Mouse (Mus musculus) kidney, embryonic 16.5 days (tissue): Measurements from ENCODE around the gene Phf21a. TPM values are rescaled to one million over a fixed set of nuclear protein-coding genes. Genes with fewer than 3 reads are reported as not detected.
"Not testable (repeated sequence)": the region's sequence is repeated elsewhere in the genome, so short reads cannot be mapped to it uniquely, and the experiment has no call there.

Experiments used
- ATAC-seq: fragments of 200-750 bp; cut with Nextera tagmentation; 2 replicates; pipeline ENCODE4 v1.8.0; 2017; ENCODE audit warnings: moderate TSS enrichment; ENCODE audit not compliant: low FRiP score, low TSS enrichment
- H3K27ac ChIP-seq: fragments of 300-500 bp; sonication (generic); 2 replicates; pipeline ENCODE4 v1.5.1; 2014; ENCODE audit warnings: low read length
- H3K27me3 ChIP-seq: fragments of 300-500 bp; sonication (generic); 2 replicates; pipeline ENCODE4 v1.6.1; 2014; ENCODE audit warnings: low read length, control low read depth, mixed read lengths; ENCODE audit not compliant: insufficient read depth
- H3K36me3 ChIP-seq: fragments of 300-500 bp; sonication (generic); 2 replicates; pipeline ENCODE4 v1.6.1; 2014; ENCODE audit warnings: low read length, control low read depth, mixed read lengths; ENCODE audit not compliant: insufficient read depth
- H3K4me1 ChIP-seq: fragments of 300-500 bp; sonication (generic); 2 replicates; pipeline ENCODE4 v1.6.1; 2014; ENCODE audit warnings: low read length, control low read depth, mixed read lengths; ENCODE audit not compliant: insufficient read depth
- H3K4me2 ChIP-seq: fragments of 300-500 bp; sonication (generic); replicated peaks from 2 replicates; pipeline ENCODE4 v1.6.1; 2014; ENCODE audit warnings: low read depth, low read length
- H3K4me3 ChIP-seq: fragments of 300-500 bp; sonication (generic); 2 replicates; pipeline ENCODE4 v1.5.1; 2014; ENCODE audit warnings: mild to moderate bottlenecking, low read length
- H3K9ac ChIP-seq: fragments of 300-500 bp; sonication (generic); replicated peaks from 2 replicates; pipeline ENCODE4 v1.6.1; 2014; ENCODE audit warnings: low read length
- H3K9me3 ChIP-seq: fragments of 300-500 bp; sonication (generic); 2 replicates; pipeline ENCODE4 v1.6.1; 2016; ENCODE audit warnings: low read length, control low read depth
- WGBS: fragments of 180-500 bp; shearing (Covaris S2); extraction: QIAGEN DNeasy Blood & Tissue Kit; methylation state at CpG from one replicate; pipeline ENCODE4 v1.1.7; 2014; 5-methylcytosine and 5-hydroxymethylcytosine counted together
- polyA plus RNA-seq: library from polyadenylated mRNA; unstranded; fragments of >200 nt; fragmentation: Nextera tagmentation; extraction: Ambion mirVana; gene quantifications from 2 replicates; pipeline ENCODE4 v1.2.1, GENCODE M21; 2015

Phf21a gene
- polyA plus RNA-seq, 1 experiment from 2014 or later: 25.2 TPM

- Histone ChIP-seq H3K9me3 (no peaks in the 10 kb centered on the region), H3K4me2 (no peak overlapping the region), H3K27me3 (no peaks in the 10 kb centered on the region), H3K4me3 (no peak overlapping the region), H3K27ac (no peak overlapping the region), H3K4me1 (no peaks in the 10 kb centered on the region), H3K9ac (no peak overlapping the region), H3K36me3 (no peaks in the 10 kb centered on the region)
- 67% methylated on average over 4 of the region's 4 CpGs for WGBS
- ATAC-seq: no peak
Measured at GRCm38 (mm10) chr2:92071143-92071542, 21.8 kb upstream of the Phf21a start.

GRCm38 (mm10) chr2:92076086-92076692 lies 16.7 kb upstream of the Phf21a start:
- no peak overlapping the region for H3K27ac ChIP-seq
- no peaks in the 10 kb centered on the region for H3K27me3 ChIP-seq
- H3K4me2 ChIP-seq: no peak overlapping the region
- 73% methylated on average over 13 of the region's 13 CpGs for WGBS
- no peak overlapping the region for H3K9ac ChIP-seq
- ATAC-seq: no peak
- H3K36me3 ChIP-seq: no peaks in the 10 kb centered on the region
- H3K4me3 ChIP-seq: no peak overlapping the region
- no peaks in the 10 kb centered on the region for H3K4me1 ChIP-seq
- H3K9me3 ChIP-seq: no peaks in the 10 kb centered on the region

DNA sequence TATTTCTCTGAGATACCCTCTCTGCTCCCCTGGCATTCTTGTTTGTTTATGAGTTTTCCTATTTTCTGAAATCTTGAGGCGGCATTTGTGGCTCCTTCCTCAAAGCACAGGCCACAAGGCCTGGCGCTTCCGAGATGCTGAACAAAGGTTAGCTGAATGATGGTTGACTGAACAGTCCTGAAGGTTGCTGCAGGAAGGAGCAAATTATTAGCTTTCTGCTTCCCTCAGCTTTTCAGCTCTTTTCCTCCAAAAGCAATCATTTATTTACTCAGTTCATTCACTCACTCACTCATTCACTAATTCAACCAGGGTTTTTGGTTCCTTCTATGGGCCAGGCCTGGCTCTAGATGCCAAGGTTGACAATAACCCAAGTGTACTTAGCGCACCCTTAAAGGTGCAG lies 10.7 kb upstream of the Phf21a start:
- 73% methylated on average over 4 of the region's 4 CpGs for WGBS
- no peaks in the 10 kb centered on the region for H3K27me3 ChIP-seq
- H3K27ac ChIP-seq: no peak overlapping the region
- H3K36me3 ChIP-seq: no peaks in the 10 kb centered on the region
- no peak overlapping the region for H3K9ac ChIP-seq
- ATAC-seq: no peak
- no peak overlapping the region for H3K4me3 ChIP-seq
- H3K9me3 ChIP-seq: no peaks in the 10 kb centered on the region
- no peaks in the 10 kb centered on the region for H3K4me1 ChIP-seq
- H3K4me2 ChIP-seq: no peak overlapping the region

DNA sequence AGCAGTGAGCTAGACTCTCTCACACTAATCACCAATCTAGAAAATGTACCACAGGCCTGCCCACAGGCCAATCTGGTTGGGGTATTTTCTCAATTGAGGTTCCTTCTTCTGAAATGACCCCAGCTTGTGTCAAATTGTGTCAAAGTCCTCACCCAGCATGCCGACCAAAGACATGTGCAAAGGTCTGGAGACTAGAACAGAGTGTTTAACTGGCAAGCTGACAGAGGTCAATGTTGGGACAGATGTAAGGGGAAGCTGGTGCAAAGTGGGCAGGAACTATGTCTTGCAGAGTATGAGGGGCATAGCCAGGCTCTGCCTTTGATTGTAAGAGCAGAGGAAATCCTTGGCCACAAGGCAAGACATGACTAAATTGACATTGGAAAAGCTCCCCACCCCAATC lies 7.2 kb upstream of the Phf21a start:
- Histone ChIP-seq H3K4me3 (no peak overlapping the region), H3K27me3 (no peaks in the 10 kb centered on the region), H3K4me1 (no peaks in the 10 kb centered on the region), H3K9ac (no peak overlapping the region), H3K9me3 (no peaks in the 10 kb centered on the region; the same call in 1 of the 2 replicates), H3K36me3 (no peaks in the 10 kb centered on the region), H3K27ac (no peak overlapping the region), H3K4me2 (no peak overlapping the region)
- WGBS: 72% methylated on average over 1 of the region's 1 CpGs
- no peak for ATAC-seq

- no peak overlapping the region for H3K4me3 ChIP-seq
- H3K9ac ChIP-seq: no peak overlapping the region
- H3K27me3 ChIP-seq: no peaks in the 10 kb centered on the region
- no peak overlapping the region for H3K4me2 ChIP-seq
- WGBS: 74% methylated on average over 4 of the region's 4 CpGs
- H3K27ac ChIP-seq: no peak overlapping the region
- ATAC-seq: no peak
- no peaks in the 10 kb centered on the region; the same call in 1 of the 2 replicates for H3K9me3 ChIP-seq
- H3K4me1 ChIP-seq: no peaks in the 10 kb centered on the region
- H3K36me3 ChIP-seq: no peaks in the 10 kb centered on the region
Measured at GRCm38 (mm10) chr2:92087065-92087464, 5.9 kb upstream of the Phf21a start.

- Histone ChIP-seq H3K27me3 (no peaks in the 10 kb centered on the region), H3K9me3 (no peaks in the 10 kb centered on the region; the same call in 1 of the 2 replicates), H3K36me3 (no peaks in the 10 kb centered on the region), H3K4me2 (no peak overlapping the region), H3K4me3 (no peak overlapping the region), H3K9ac (no peak overlapping the region), H3K4me1 (no peaks in the 10 kb centered on the region), H3K27ac (no peak overlapping the region)
- WGBS: 83% methylated on average over 4 of the region's 4 CpGs
- no peak for ATAC-seq
Measured at GRCm38 (mm10) chr2:92089782-92090181, 3.1 kb upstream of the Phf21a start.

- ATAC-seq: not testable (repeated sequence)
Measured at GRCm38 (mm10) chr2:92093503-92093902, 586 bp downstream of the Phf21a start.

GRCm38 (mm10) chr2:92094078-92094477 lies 1.2 kb downstream of the Phf21a start:
- ATAC-seq: no peak
- Histone ChIP-seq H3K36me3 (no peaks in the 10 kb centered on the region), H3K9me3 (no peaks in the 10 kb centered on the region; the same call in 1 of the 2 replicates), H3K27ac (no peak overlapping the region), H3K27me3 (no peaks in the 10 kb centered on the region), H3K4me1 (no peaks in the 10 kb centered on the region), H3K4me2 (no peak overlapping the region), H3K9ac (no peak overlapping the region), H3K4me3 (no peak overlapping the region)
- 42% methylated on average over 8 of the region's 8 CpGs for WGBS

More at GRCm38 (mm10) chr2:92093503-92093902, 586 bp downstream of the Phf21a start:
- not testable (repeated sequence) for H3K27ac ChIP-seq, H3K4me1 ChIP-seq, H3K9me3 ChIP-seq, H3K9ac ChIP-seq, H3K4me3 ChIP-seq, H3K27me3 ChIP-seq, H3K4me2 ChIP-seq, H3K36me3 ChIP-seq
- 92% methylated on average over 2 of the region's 2 CpGs for WGBS

GRCm38 (mm10) chr2:92100768-92101167 lies 7.9 kb downstream of the Phf21a start:
- H3K4me2 ChIP-seq: no peak overlapping the region
- H3K27ac ChIP-seq: no peak overlapping the region
- peaks cover 4% of the 10 kb centered on the region; the same call in 1 of the 2 replicates for H3K9me3 ChIP-seq
- ATAC-seq: no peak
- H3K4me3 ChIP-seq: no peak overlapping the region
- no peak overlapping the region for H3K9ac ChIP-seq
- no peaks in the 10 kb centered on the region for H3K4me1 ChIP-seq
- 88% methylated on average over 6 of the region's 6 CpGs for WGBS
- no peaks in the 10 kb centered on the region for H3K27me3 ChIP-seq
- H3K36me3 ChIP-seq: no peaks in the 10 kb centered on the region

- Histone ChIP-seq H3K4me1 (no peaks in the 10 kb centered on the region), H3K9ac (no peak overlapping the region), H3K9me3 (no peaks in the 10 kb centered on the region), H3K4me2 (no peak overlapping the region), H3K4me3 (no peak overlapping the region), H3K36me3 (no peaks in the 10 kb centered on the region), H3K27ac (no peak overlapping the region), H3K27me3 (no peaks in the 10 kb centered on the region)
- no peak for ATAC-seq
- WGBS: 74% methylated on average over 5 of the region's 5 CpGs
Measured at GRCm38 (mm10) chr2:92124523-92124922, 31.6 kb downstream of the Phf21a start.
